Mouse (Mus musculus): ENCODE measurements around the gene Podn.

DNA sequence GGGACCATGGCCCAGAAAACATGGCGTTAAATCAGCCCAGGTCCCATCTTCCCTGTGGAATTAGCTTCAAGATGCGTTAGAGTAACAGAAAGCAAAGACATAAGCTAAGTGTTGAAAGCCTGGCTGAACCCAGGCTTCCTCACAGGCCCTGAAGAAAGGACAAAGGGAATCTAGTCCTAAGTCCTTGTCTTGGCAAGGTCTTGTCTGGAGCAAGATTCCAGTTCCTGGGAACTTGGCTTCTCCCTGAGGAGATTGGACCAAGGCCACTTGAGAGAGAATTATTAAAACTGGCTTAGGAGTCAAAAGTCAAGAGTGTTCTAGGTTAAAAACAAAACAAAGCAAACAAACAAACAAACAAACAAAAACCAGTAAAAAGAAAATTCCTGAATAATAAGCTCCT, 32.1 kb upstream of the Podn start:
- TF ChIP-seq EP300 (IDR thresholded peaks at IDR 0.05; ENCODE audit: low read depth) (no peak), CTCF (IDR thresholded peaks at IDR 0.05; ENCODE audit: low read depth) (no peak)

Data from liver, embryonic 14.5 days (tissue).